Mouse (Mus musculus): Measurements from ENCODE around the gene Phxr2. TPM values are rescaled to one million over a fixed set of nuclear protein-coding genes. Genes with fewer than 3 reads are reported as not detected.

Phxr2 gene
- polyA plus RNA-seq (2012; fragmentation: generic; extraction: Trizol), result not detected

- Histone ChIP-seq H3ac (ENCODE audit: control insufficient read depth, insufficient read length) (no peak within 1 kb of the TSS), H3K36me3 (ENCODE audit: control insufficient read depth, insufficient read depth) (no peaks in the 10 kb centered on the region), H3K4me3 (no peak within 1 kb of the TSS), H3K79me2 (ENCODE audit: control insufficient read depth, insufficient read depth) (no peaks in the 10 kb centered on the region), H3K4me2 (ENCODE audit: low read depth) (no peak within 1 kb of the TSS), H3K27me3 (ENCODE audit: control insufficient read depth, insufficient read depth, insufficient read length) (no peaks in the 10 kb centered on the region)
- TF ChIP-seq SRF (IDR thresholded peaks at IDR 0.05; ENCODE audit: control insufficient read depth, insufficient read length, low read depth), result no peak
- TF ChIP-seq POLR2A (IDR thresholded peaks at IDR 0.05; ENCODE audit: insufficient read length, low read depth), result no peak
- no peak for TF ChIP-seq MAX (IDR thresholded peaks at IDR 0.05; ENCODE audit: low read depth)
- TF ChIP-seq TCF12 (IDR thresholded peaks at IDR 0.05; ENCODE audit: insufficient read depth, poor library complexity, severe bottlenecking), result no peak
- TF ChIP-seq MYOD1 (IDR thresholded peaks at IDR 0.05; ENCODE audit: control insufficient read depth in 1 of 3, insufficient read length in 2 of 3, low read depth in 2 of 3), result no peak
- no peak for TF ChIP-seq REST (IDR thresholded peaks at IDR 0.05; ENCODE audit: insufficient read depth, insufficient read length)
- no peak for TF ChIP-seq E2F4 (IDR thresholded peaks at IDR 0.05; ENCODE audit: insufficient read depth)
- TF ChIP-seq POLR2AphosphoS2 (IDR thresholded peaks at IDR 0.05; ENCODE audit: insufficient read length, low read depth), result no peak
- TF ChIP-seq TCF3 (IDR thresholded peaks at IDR 0.05; ENCODE audit: insufficient read length, low read depth), result no peak
- TF ChIP-seq USF1 (IDR thresholded peaks at IDR 0.05; ENCODE audit: low read depth), result no peak
- no peak for TF ChIP-seq MYOG (IDR thresholded peaks at IDR 0.05; ENCODE audit: control insufficient read depth in 1 of 3, insufficient read depth in 1 of 3, insufficient read length in 2 of 3, low read depth in 2 of 3)
These were observed at the start of gene Phxr2 for GRCm38 (mm10) chr10:99126225-99126624. Gene Phxr2 (minus strand): TSS chr10:99126325.

- no peak for TF ChIP-seq CEBPB (IDR thresholded peaks at IDR 0.05; ENCODE audit: insufficient read depth, poor library complexity, severe bottlenecking)
- no peak for TF ChIP-seq REST (IDR thresholded peaks at IDR 0.05; ENCODE audit: insufficient read depth, insufficient read length)
- no peak for TF ChIP-seq MAX (IDR thresholded peaks at IDR 0.05; ENCODE audit: low read depth)
- H3ac ChIP-seq (ENCODE audit: control insufficient read depth, insufficient read length), result no peak overlapping the region
- H3K4me3 ChIP-seq, result no peak overlapping the region
- H3K27me3 ChIP-seq (ENCODE audit: control insufficient read depth, insufficient read depth, insufficient read length), result no peaks in the 10 kb centered on the region
- no peaks in the 10 kb centered on the region for H3K79me2 ChIP-seq (ENCODE audit: control insufficient read depth, insufficient read depth)
- H3K36me3 ChIP-seq (ENCODE audit: control insufficient read depth, insufficient read depth), result no peaks in the 10 kb centered on the region
- H3K4me2 ChIP-seq (ENCODE audit: low read depth), result peak overlapping the region; percentile 65
These were observed 46.9 kb upstream of the Phxr2 start for GRCm38 (mm10) chr10:99172906-99173507.

GRCm38 (mm10) chr10:99171961-99172497, 45.9 kb upstream of the Phxr2 start:
- Histone ChIP-seq H3K4me2 (ENCODE audit: low read depth) (peak overlapping the region; percentile 65), H3K36me3 (ENCODE audit: control insufficient read depth, insufficient read depth) (no peaks in the 10 kb centered on the region), H3K79me2 (ENCODE audit: control insufficient read depth, insufficient read depth) (no peaks in the 10 kb centered on the region), H3ac (ENCODE audit: control insufficient read depth, insufficient read length) (no peak overlapping the region), H3K27me3 (ENCODE audit: control insufficient read depth, insufficient read depth, insufficient read length) (no peaks in the 10 kb centered on the region), H3K4me3 (no peak overlapping the region)
- TF ChIP-seq POLR2AphosphoS2 (IDR thresholded peaks at IDR 0.05; ENCODE audit: insufficient read length, low read depth) (no peak), TCF3 (IDR thresholded peaks at IDR 0.05; ENCODE audit: insufficient read length, low read depth) (no peak), MYOG (IDR thresholded peaks at IDR 0.05; ENCODE audit: control insufficient read depth in 1 of 3, insufficient read depth in 1 of 3, insufficient read length in 2 of 3, low read depth in 2 of 3) (peak in 2 of 3 experiments; percentile 59 to 94), MYOD1 (IDR thresholded peaks at IDR 0.05; ENCODE audit: control insufficient read depth in 1 of 3, insufficient read length in 2 of 3, low read depth in 2 of 3) (peak in 2 of 3 experiments; percentile 72 to 80)

GRCm38 (mm10) chr10:99169765-99170129, 43.6 kb upstream of the Phxr2 start:
- Histone ChIP-seq H3K36me3 (ENCODE audit: control insufficient read depth, insufficient read depth) (no peaks in the 10 kb centered on the region), H3K79me2 (ENCODE audit: control insufficient read depth, insufficient read depth) (no peaks in the 10 kb centered on the region), H3K27me3 (ENCODE audit: control insufficient read depth, insufficient read depth, insufficient read length) (no peaks in the 10 kb centered on the region), H3ac (ENCODE audit: control insufficient read depth, insufficient read length) (no peak overlapping the region), H3K4me3 (no peak overlapping the region), H3K4me2 (ENCODE audit: low read depth) (no peak overlapping the region)
- no peak for TF ChIP-seq MAX (IDR thresholded peaks at IDR 0.05; ENCODE audit: low read depth)
- no peak for TF ChIP-seq REST (IDR thresholded peaks at IDR 0.05; ENCODE audit: insufficient read depth, insufficient read length)
- TF ChIP-seq MYOG (IDR thresholded peaks at IDR 0.05; ENCODE audit: control insufficient read depth in 1 of 3, insufficient read depth in 1 of 3, insufficient read length in 2 of 3, low read depth in 2 of 3), result no peak
- no peak for TF ChIP-seq TCF12 (IDR thresholded peaks at IDR 0.05; ENCODE audit: insufficient read depth, poor library complexity, severe bottlenecking)
- no peak for TF ChIP-seq MYOD1 (IDR thresholded peaks at IDR 0.05; ENCODE audit: control insufficient read depth in 1 of 3, insufficient read length in 2 of 3, low read depth in 2 of 3)
- TF ChIP-seq POLR2A (IDR thresholded peaks at IDR 0.05; ENCODE audit: insufficient read length, low read depth), result no peak
- TF ChIP-seq CEBPB (IDR thresholded peaks at IDR 0.05; ENCODE audit: insufficient read depth, poor library complexity, severe bottlenecking), result no peak
- TF ChIP-seq POLR2AphosphoS2 (IDR thresholded peaks at IDR 0.05; ENCODE audit: insufficient read length, low read depth), result no peak
- no peak for TF ChIP-seq E2F4 (IDR thresholded peaks at IDR 0.05; ENCODE audit: insufficient read depth)
- TF ChIP-seq SRF (IDR thresholded peaks at IDR 0.05; ENCODE audit: control insufficient read depth, insufficient read length, low read depth), result no peak
- TF ChIP-seq USF1 (IDR thresholded peaks at IDR 0.05; ENCODE audit: low read depth), result no peak
